Mouse (Mus musculus): ENCODE results near the gene Eid1.

DNA sequence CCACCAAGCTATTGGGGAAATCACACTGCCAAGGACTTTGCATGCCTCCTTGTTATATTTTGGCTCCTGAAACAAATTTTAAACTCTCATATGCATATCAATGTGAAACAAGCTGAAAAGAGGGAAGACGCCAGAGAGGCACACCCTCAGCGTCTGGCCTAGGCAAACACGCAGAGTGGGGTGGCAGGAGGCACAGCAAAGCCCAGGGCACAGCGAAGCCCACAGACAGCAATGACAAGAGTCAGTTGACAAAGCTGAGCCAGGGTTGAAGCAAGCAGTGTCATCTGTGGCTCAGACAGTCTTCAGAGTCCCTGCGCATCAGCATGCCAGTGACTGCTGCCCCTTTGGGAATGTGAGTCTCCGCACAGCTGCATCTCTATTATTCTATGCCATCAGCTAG lies 28.0 kb upstream of the Eid1 start:
- TF ChIP-seq CTCF (IDR thresholded peaks at IDR 0.05; ENCODE audit: control insufficient read depth, insufficient read depth, low read length) (no peak), POLR2A (IDR thresholded peaks at IDR 0.05; ENCODE audit: borderline replicate concordance, control insufficient read depth, low read depth, low read length) (no peak)
